Mouse (Mus musculus) Patski (cell line): Measurements from ENCODE around the gene Cntn4. TPM values are rescaled to one million over a fixed set of nuclear protein-coding genes. Genes with fewer than 3 reads are reported as not detected.

Source experiments
- ATAC-seq: fragments of 100-300 bp; one replicate; pipeline ENCODE4 v1.8.0; 2021
- CTCF ChIA-PET: fragments of 350-600 bp; sonication (Branson Sonifier 250); formaldehyde crosslinking; loops from one replicate; lab custom pipeline; 2022; ENCODE audit warnings: inconsistent platforms; lab: Charles Lee
- POLR2A ChIA-PET: fragments of 350-600 bp; sonication (Branson Sonifier 250); formaldehyde crosslinking; loops from one replicate; lab custom pipeline; 2022; ENCODE audit warnings: antibody characterized with exemption, inconsistent platforms; lab: Charles Lee
- DNase-seq: peaks from one replicate; pipeline ENCODE4 v3.0.0-alpha.2; 2011; ENCODE audit warnings: low read depth, low spot score
- H3K27me3 ChIP-seq: fragments of 371-371 bp; one replicate; pipeline ENCODE4 v1.5.1; 2021
- CTCF ChIP-seq: fragments of 100-300 bp; IDR thresholded peaks from one replicate; pipeline ENCODE4 v1.5.1; 2021
- in situ Hi-C: fragments of 300-500 bp; cut with MboI; formaldehyde crosslinking; loops from 3 replicates; pipeline ENCODE4 v1.11.1; 2018; ENCODE audit warnings: low pct_unique_long_range_greater_than_20kb, mixed read lengths
- polyA plus RNA-seq: library from polyadenylated mRNA; unstranded; gene quantifications from one replicate; pipeline ENCODE4 v1.2.3, GENCODE M21; 2021

The Cntn4 gene
- polyA plus RNA-seq, 1 experiment from 2014 or later = 0.06 TPM

GRCm38 (mm10) chr6:106237046-106237948, 559.8 kb downstream of the Cntn4 start:
- in situ Hi-C loops = no loop called here
- POLR2A ChIA-PET = no interaction called here
- CTCF ChIA-PET = no interaction called here
- no peak for TF ChIP-seq CTCF
- DNase-seq (no peak), ATAC-seq (no peak)
- H3K27me3 ChIP-seq = peaks cover 4% of the 10 kb centered on the region

- in situ Hi-C loops = no loop called here
- CTCF ChIA-PET = no interaction called here
- ATAC-seq = no peak
- TF ChIP-seq CTCF = no peak
- POLR2A ChIA-PET = no interaction called here
- no peak for DNase-seq
- peaks cover 7% of the 10 kb centered on the region for H3K27me3 ChIP-seq
Observed at GRCm38 (mm10) chr6:106241553-106241952, 564.1 kb downstream of the Cntn4 start.

GRCm38 (mm10) chr6:106263396-106263795, 585.9 kb downstream of the Cntn4 start:
- ATAC-seq (no peak), DNase-seq (no peak)
- in situ Hi-C loops = no loop called here
- POLR2A ChIA-PET = no interaction called here
- no peaks in the 10 kb centered on the region for H3K27me3 ChIP-seq
- no peak for TF ChIP-seq CTCF
- CTCF ChIA-PET = interaction anchor here (1.0 to 1.1 kb wide), 2 partner anchors 9 to 14 kb away, joined by 3 read pairs; no protein-coding TSS in a partner anchor

GRCm38 (mm10) chr6:106265487-106265886, 588.0 kb downstream of the Cntn4 start:
- ChIA-PET POLR2A (no interaction called here), CTCF (interaction anchor here (1.0 kb wide), 1 partner anchor 113 kb away, joined by 3 read pairs; no protein-coding TSS in a partner anchor)
- no peaks in the 10 kb centered on the region for H3K27me3 ChIP-seq
- DNase-seq (no peak), ATAC-seq (no peak)
- in situ Hi-C loops = no loop called here
- TF ChIP-seq CTCF = no peak

GRCm38 (mm10) chr6:106266304-106266703, 588.8 kb downstream of the Cntn4 start:
- ATAC-seq = no peak
- ChIA-PET CTCF (interaction anchor here (1.0 kb wide), 1 partner anchor 112 kb away, joined by 3 read pairs; no protein-coding TSS in a partner anchor), POLR2A (no interaction called here)
- in situ Hi-C loops = no loop called here
- no peak for TF ChIP-seq CTCF
- no peaks in the 10 kb centered on the region for H3K27me3 ChIP-seq
- no peak for DNase-seq

- CTCF ChIA-PET = no interaction called here
- ATAC-seq (no peak), DNase-seq (no peak)
- in situ Hi-C loops = no loop called here
- H3K27me3 ChIP-seq = no peaks in the 10 kb centered on the region
- TF ChIP-seq CTCF = no peak
- POLR2A ChIA-PET = no interaction called here
Observed at GRCm38 (mm10) chr6:106268723-106269122, 591.3 kb downstream of the Cntn4 start.

- ATAC-seq (no peak), DNase-seq (no peak)
- ChIA-PET CTCF (no interaction called here), POLR2A (no interaction called here)
- no peak for TF ChIP-seq CTCF
- in situ Hi-C loops = no loop called here
- no peaks in the 10 kb centered on the region for H3K27me3 ChIP-seq
Observed at GRCm38 (mm10) chr6:106277139-106277538, 599.7 kb downstream of the Cntn4 start.

- in situ Hi-C loops = no loop called here
- CTCF ChIA-PET = no interaction called here
- TF ChIP-seq CTCF = no peak
- POLR2A ChIA-PET = no interaction called here
- H3K27me3 ChIP-seq = no peaks in the 10 kb centered on the region
- DNase-seq (no peak), ATAC-seq (no peak)
Observed at GRCm38 (mm10) chr6:106281621-106282020, 604.2 kb downstream of the Cntn4 start.

- in situ Hi-C loops = no loop called here
- ChIA-PET POLR2A (no interaction called here), CTCF (no interaction called here)
- no peak for ATAC-seq
- no peak for DNase-seq
- no peaks in the 10 kb centered on the region for H3K27me3 ChIP-seq
- no peak for TF ChIP-seq CTCF
Observed at GRCm38 (mm10) chr6:106283815-106284214, 606.4 kb downstream of the Cntn4 start.

- in situ Hi-C loops = no loop called here
- no peaks in the 10 kb centered on the region for H3K27me3 ChIP-seq
- POLR2A ChIA-PET = no interaction called here
- no peak for TF ChIP-seq CTCF
- CTCF ChIA-PET = interaction anchor here (1.5 kb wide), 1 partner anchor 11 kb away, joined by 4 read pairs; no protein-coding TSS in a partner anchor
- no peak for ATAC-seq
- DNase-seq = no peak
Observed at GRCm38 (mm10) chr6:106299451-106299850, 622.0 kb downstream of the Cntn4 start.

- in situ Hi-C loops = no loop called here
- TF ChIP-seq CTCF = no peak
- CTCF ChIA-PET = no interaction called here
- ATAC-seq (no peak), DNase-seq (no peak)
- POLR2A ChIA-PET = no interaction called here
- H3K27me3 ChIP-seq = no peaks in the 10 kb centered on the region
Observed at GRCm38 (mm10) chr6:106300179-106300578, 622.7 kb downstream of the Cntn4 start.
